ENCODE assay signal across 13 mouse cellular contexts in genomic region chr7:140949824-140950530, GRCm38 (mm10). TPM values are rescaled to one million over a fixed set of nuclear protein-coding genes. Genes with fewer than 3 reads are reported as not detected.
DNase-seq lines count a peak whose midpoint lies in the region; ATAC-seq and TF ChIP-seq lines count a peak whose summit lies in the region.
"Had no signal": no experiment of that assay in that cellular context is flagged by ENCODE, and none has a peak within 500 bp of the region (broad histone marks: within the 10 kb centered on the region; RNA-seq: fewer than 3 reads in every experiment).

Gene Ifitm5, minus strand, starts transcription at chr7:140950291.

- no peak within 1 kb of the TSS for H3K4me3 ChIP-seq in heart, embryonic 14.5 days (ENCODE audit: control insufficient read depth in 1 of 2, insufficient read depth in 1 of 2, low read depth in 1 of 2, low read length in 2 of 2)
- no peak within 1 kb of the TSS for H3K4me3 ChIP-seq in lung, embryonic 14.5 days (ENCODE audit: low read depth, low read length)
- no peak within 1 kb of the TSS for H3K4me3 ChIP-seq in lung, adult 2 months (replicated peaks; ENCODE audit: extremely low read depth, low read depth, low read length)
- H3K4me3 ChIP-seq in limb, embryonic 13.5 days, result 0 out of 2 replicates have a peak within 1 kb of the TSS, but pooled peaks have one; percentile 1
- H3K4me3 ChIP-seq: neural tube, embryonic 13.5 days had no signal

- ATAC-seq in heart, embryonic 14.5 days (ENCODE audit: insufficient number of reproducible peaks, insufficient read depth, low FRiP score, low read depth), result no peak
- no peak for ATAC-seq in lung, embryonic 14.5 days (ENCODE audit: insufficient read depth)
- 0 out of 2 replicates have a peak, but pooled peaks have one; percentile 18 for ATAC-seq in limb, embryonic 13.5 days (ENCODE audit: low FRiP score, low read depth)
- no peak for ATAC-seq in cerebellum, adult (ENCODE audit: insufficient number of reproducible peaks, low FRiP score, low TSS enrichment)
- ATAC-seq in frontal cortex, adult (ENCODE audit: low TSS enrichment), result no peak
- ATAC-seq: forebrain, embryonic 16.5 days had no signal

- no peak for DNase-seq in heart, postnatal 25 days (ENCODE audit: low spot score)
- no peak for DNase-seq in lung, embryonic 14.5 days
- no peak for DNase-seq in lung, adult 2 months
- DNase-seq in adrenal gland, postnatal 36 days, result peak; percentile 67 to 72
- DNase-seq: embryo, embryonic 11 days had no signal

- no peak for TF ChIP-seq CTCF in lung, embryonic 14.5 days (IDR thresholded peaks at IDR 0.05; ENCODE audit: low read depth)
- TF ChIP-seq CTCF in lung, adult 2 months (IDR thresholded peaks at IDR 0.05; ENCODE audit: insufficient read depth, low read length), result no peak

- H3K4me2 ChIP-seq in heart, embryonic 14.5 days (ENCODE audit: low read length), result no peak within 1 kb of the TSS; the same call in 1 of the 2 replicates
- H3K4me2 ChIP-seq in lung, embryonic 14.5 days, result no peak within 1 kb of the TSS
- peak within 1 kb of the TSS; percentile 38 for H3K4me2 ChIP-seq in limb, embryonic 13.5 days (replicated peaks)
- H3K4me2 ChIP-seq: neural tube, embryonic 13.5 days had no signal

- WGBS in heart, embryonic 14.5 days, result 85% methylated on average over 16 of the region's 16 CpGs
- 86% methylated on average over 16 of the region's 16 CpGs for WGBS in lung, embryonic 14.5 days
- WGBS in lung, adult 2 months, result 90% methylated on average over 16 of the region's 16 CpGs
- 67% methylated on average over 16 of the region's 16 CpGs for WGBS in limb, embryonic 13.5 days

- peaks cover 55% of the 10 kb centered on the region for H3K36me3 ChIP-seq in heart, embryonic 14.5 days (ENCODE audit: control insufficient read depth, insufficient read depth, low read length)
- H3K36me3 ChIP-seq in lung, embryonic 14.5 days (ENCODE audit: insufficient read depth), result peaks cover 51% of the 10 kb centered on the region
- H3K36me3 ChIP-seq in limb, embryonic 13.5 days, result peaks cover 70% of the 10 kb centered on the region
- H3K36me3 ChIP-seq: neural tube, embryonic 13.5 days had no signal

- no peak for TF ChIP-seq POLR2A in lung, adult 2 months (IDR thresholded peaks at IDR 0.05; ENCODE audit: borderline replicate concordance, extremely low read depth, low read depth, low read length)

- peaks cover 29 to 43% of the 10 kb centered on the region in 2 experiments for H3K4me1 ChIP-seq in heart, embryonic 14.5 days (ENCODE audit: control insufficient read depth in 2 of 2, insufficient read depth in 2 of 2, low read length in 2 of 2)
- H3K4me1 ChIP-seq in lung, embryonic 14.5 days (ENCODE audit: insufficient read depth), result peaks cover 11% of the 10 kb centered on the region; the same call in 1 of the 2 replicates
- peaks cover 43% of the 10 kb centered on the region for H3K4me1 ChIP-seq in lung, adult 2 months (ENCODE audit: control insufficient read depth, insufficient read depth, low read length)
- peaks cover 50% of the 10 kb centered on the region for H3K4me1 ChIP-seq in limb, embryonic 13.5 days

- H3K27ac ChIP-seq in heart, embryonic 14.5 days (replicated peaks in 1 of 2; ENCODE audit: control insufficient read depth in 1 of 2, insufficient read depth in 1 of 2, low read depth in 2 of 2, low read length in 2 of 2), result peak within 1 kb of the TSS; percentile 39 to 63
- H3K27ac ChIP-seq in lung, embryonic 14.5 days (ENCODE audit: low read depth), result peak within 1 kb of the TSS; percentile 9; the same call in 1 of the 2 replicates
- H3K27ac ChIP-seq in limb, embryonic 13.5 days, result peak within 1 kb of the TSS; percentile 55; the same call in 1 of the 2 replicates
- H3K27ac ChIP-seq: neural tube, embryonic 13.5 days had no signal

- no peaks in the 10 kb centered on the region for H3K27me3 ChIP-seq in heart, embryonic 14.5 days (ENCODE audit: control insufficient read depth, insufficient read depth, low read length)
- H3K27me3 ChIP-seq in lung, embryonic 14.5 days (ENCODE audit: insufficient read depth, low read length), result no peaks in the 10 kb centered on the region
- H3K27me3 ChIP-seq in limb, embryonic 13.5 days, result no peaks in the 10 kb centered on the region
- H3K27me3 ChIP-seq: neural tube, embryonic 13.5 days had no signal

- intact Hi-C loops in heart, postnatal 25 days (cut with DNase I), result no loop called here

- H3K9ac ChIP-seq in heart, embryonic 14.5 days (ENCODE audit: low read length), result no peak within 1 kb of the TSS
- no peak within 1 kb of the TSS for H3K9ac ChIP-seq in lung, embryonic 14.5 days
- H3K9ac ChIP-seq in limb, embryonic 13.5 days, result peak within 1 kb of the TSS; percentile 51
- H3K9ac ChIP-seq: neural tube, embryonic 13.5 days had no signal

- H3K9me3 ChIP-seq in heart, embryonic 14.5 days (ENCODE audit: control insufficient read depth, low read length), result no peaks in the 10 kb centered on the region
- no peaks in the 10 kb centered on the region for H3K9me3 ChIP-seq in lung, embryonic 14.5 days (ENCODE audit: low read depth, low read length)
- H3K9me3 ChIP-seq in limb, embryonic 13.5 days, result no peaks in the 10 kb centered on the region
- H3K9me3 ChIP-seq: neural tube, embryonic 13.5 days had no signal

RNA-seq across cellular contexts. Expression of gene Ifitm5, which starts in this region (rescaled TPM):
- 0.65 and 0.82 TPM in 2 replicates for polyA plus RNA-seq in heart, embryonic 14.5 days (2014; fragmentation: Nextera tagmentation; extraction: Ambion mirVana)
- under 1 TPM; 0.47 to 0.59 TPM for total RNA-seq in heart, postnatal 25 days (2021)
- 1.0 and 1.3 TPM in 2 replicates for polyA plus RNA-seq in lung, embryonic 14.5 days (2014; fragmentation: Nextera tagmentation; extraction: Ambion mirVana)
- polyA plus RNA-seq in lung, adult 2 months (2012; rRNA removed), result 3.2 and 5.2 TPM in 2 replicates
- total RNA-seq in adrenal gland, postnatal 36 days (2021), result 1 to 10 TPM in 1 of 2 experiments, under 1 TPM in 1; 0.63 to 1.7 TPM
- 10.7 and 15.2 TPM in 2 replicates for polyA plus RNA-seq in limb, embryonic 13.5 days (2015; fragmentation: Nextera tagmentation; extraction: Ambion mirVana)
- total RNA-seq: granulocyte monocyte progenitor cell, adult 5-6 weeks; layer of hippocampus, postnatal 25 days had no signal

Comparison
In these comparisons a context has a peak if more than half of its experiments do, and no peak if none do; other contexts are left out.
1. DNase-seq: peak in adrenal gland, postnatal 36 days (2 of 2); none in heart, postnatal 25 days (single experiment), lung, embryonic 14.5 days (single experiment) and lung, adult 2 months (single experiment).
2. Peak in every context shown above with its lines, with median percentiles within 50 percentile points of each other: H3K27ac ChIP-seq.